Mouse (Mus musculus) urinary bladder, postnatal 36 days (tissue): ENCODE measurements around the gene Acaa1a.

ENCODE experiments used
- DNase-seq, 2 experiments: peaks; one replicate each; pipeline ENCODE4 v3.0.0; 2022; ENCODE audit warnings: low spot score in 2 of 2, mixed read lengths in 1 of 2

The Acaa1a gene

DNA sequence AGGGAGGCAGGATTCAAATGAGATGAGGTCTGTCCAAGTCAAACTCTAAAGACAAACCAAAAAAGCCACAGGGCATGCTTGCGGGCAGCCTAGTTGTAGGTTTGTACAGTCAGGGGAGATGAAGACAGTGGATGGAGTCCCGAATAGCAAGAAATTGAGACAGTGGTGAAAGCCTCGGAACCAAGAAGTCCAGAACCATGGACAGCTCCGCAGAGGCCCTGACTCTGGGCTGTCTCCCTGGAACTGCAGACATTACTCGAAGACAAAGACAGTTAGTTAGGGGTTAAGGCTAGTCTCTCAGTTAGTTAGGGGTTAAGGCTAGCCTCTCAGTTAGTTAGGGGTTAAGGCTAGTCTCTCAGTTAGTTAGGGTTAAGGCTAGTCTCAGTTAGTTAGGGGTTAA is 49.5 kb downstream of the Acaa1a start:
- no peak for DNase-seq

DNA sequence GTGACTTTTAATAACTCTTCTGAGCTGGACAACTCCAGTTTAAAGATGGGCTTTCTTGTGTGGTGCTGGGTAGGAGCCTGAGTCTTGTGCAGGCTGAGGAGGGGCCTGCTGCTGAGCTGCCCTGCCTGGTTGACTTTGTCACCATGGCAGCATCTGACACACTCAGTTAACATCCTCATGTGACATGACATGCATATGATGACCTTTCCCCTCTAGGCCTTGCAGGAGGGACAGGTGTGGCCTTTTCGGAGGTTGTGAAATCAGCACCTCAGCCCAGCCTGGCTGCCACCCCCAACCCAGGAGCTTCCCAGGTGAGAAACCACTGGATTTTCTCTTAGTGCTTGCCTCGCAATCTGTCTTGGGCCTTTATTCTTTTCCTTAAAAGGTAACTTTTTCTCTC is 50.7 kb downstream of the Acaa1a start:
- no peak for DNase-seq

DNA sequence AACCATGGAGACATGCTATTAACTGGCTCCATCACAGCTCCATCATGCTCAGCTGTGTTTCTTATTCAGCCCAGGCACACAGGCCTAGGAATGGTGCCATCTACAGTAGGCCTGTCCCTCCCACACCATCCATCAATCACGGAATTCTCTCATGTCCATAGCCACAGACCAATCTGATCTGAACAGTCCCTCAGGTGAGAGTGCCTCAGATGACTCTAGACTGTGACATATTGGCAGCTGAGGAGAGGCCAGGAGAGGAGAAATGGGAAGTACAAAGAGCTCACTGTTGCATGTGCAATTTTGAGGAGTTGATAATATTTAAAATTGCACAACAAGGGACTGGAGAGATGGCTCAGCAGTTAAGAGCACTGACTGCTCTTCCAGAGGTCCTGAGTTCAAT is 55.3 kb downstream of the Acaa1a start:
- no peak for DNase-seq
